Mouse (Mus musculus): Measurements from ENCODE around the gene Slc12a6. TPM values are rescaled to one million over a fixed set of nuclear protein-coding genes. Genes with fewer than 3 reads are reported as not detected.

The Slc12a6 gene
- polyA plus RNA-seq, 1 experiment from 2014 or later, result 10.3 TPM

GRCm38 (mm10) chr2:112238006-112238405 lies 27.6 kb upstream of the Slc12a6 start:
- no peak overlapping the region for H3K27ac ChIP-seq (replicated peaks; ENCODE audit: low read depth, low read length)
- no peaks in the 10 kb centered on the region for H3K36me3 ChIP-seq (replicated peaks; ENCODE audit: control insufficient read depth, insufficient read depth, low read depth, low read length)
- ATAC-seq (replicated peaks; ENCODE audit: insufficient number of reproducible peaks, low FRiP score, low TSS enrichment, low read depth), result no peak
- no peaks in the 10 kb centered on the region for H3K9me3 ChIP-seq (replicated peaks; ENCODE audit: control insufficient read depth, low read length)
- H3K4me2 ChIP-seq (ENCODE audit: low read depth, low read length), result no peak overlapping the region
- no peak overlapping the region for H3K9ac ChIP-seq (replicated peaks; ENCODE audit: low read length)
- no peak for DNase-seq (ENCODE audit: low spot score)
- WGBS, result 6% methylated on average over 4 of the region's 4 CpGs
- H3K27me3 ChIP-seq (ENCODE audit: control insufficient read depth, insufficient read depth, low read length), result no peaks in the 10 kb centered on the region
- no peaks in the 10 kb centered on the region; the same call in 1 of the 2 replicates for H3K4me1 ChIP-seq (ENCODE audit: control insufficient read depth, insufficient read depth, low read length)
- H3K4me3 ChIP-seq (ENCODE audit: low read depth, low read length), result no peak overlapping the region

GRCm38 (mm10) chr2:112239212-112239934 lies 26.3 kb upstream of the Slc12a6 start, which contains the start of gene Lpcat4:
Lpcat4 (plus strand) TSS chr2:112239468.
- H3K9ac ChIP-seq (replicated peaks; ENCODE audit: low read length), result peak within 1 kb of the TSS; percentile 87
- under 1% methylated on average over 62 of the region's 94 CpGs for WGBS
- no peaks in the 10 kb centered on the region for H3K27me3 ChIP-seq (ENCODE audit: control insufficient read depth, insufficient read depth, low read length)
- no peaks in the 10 kb centered on the region for H3K36me3 ChIP-seq (replicated peaks; ENCODE audit: control insufficient read depth, insufficient read depth, low read depth, low read length)
- H3K9me3 ChIP-seq (replicated peaks; ENCODE audit: control insufficient read depth, low read length), result no peaks in the 10 kb centered on the region
- peak; percentile 86 for ATAC-seq (replicated peaks; ENCODE audit: insufficient number of reproducible peaks, low FRiP score, low TSS enrichment, low read depth)
- H3K27ac ChIP-seq (replicated peaks; ENCODE audit: low read depth, low read length), result peak within 1 kb of the TSS; percentile 86
- no peaks in the 10 kb centered on the region; the same call in 1 of the 2 replicates for H3K4me1 ChIP-seq (ENCODE audit: control insufficient read depth, insufficient read depth, low read length)
- DNase-seq (ENCODE audit: low spot score), result peak; percentile 94
- peak within 1 kb of the TSS; percentile 69 for H3K4me3 ChIP-seq (ENCODE audit: low read depth, low read length)
- peak within 1 kb of the TSS; percentile 90 for H3K4me2 ChIP-seq (ENCODE audit: low read depth, low read length)

- ATAC-seq (replicated peaks; ENCODE audit: insufficient number of reproducible peaks, low FRiP score, low TSS enrichment, low read depth) (peak; percentile 64), DNase-seq (ENCODE audit: low spot score) (peak; percentile 50)
- Histone ChIP-seq H3K27me3 (ENCODE audit: control insufficient read depth, insufficient read depth, low read length) (no peaks in the 10 kb centered on the region), H3K36me3 (replicated peaks; ENCODE audit: control insufficient read depth, insufficient read depth, low read depth, low read length) (no peaks in the 10 kb centered on the region), H3K4me2 (ENCODE audit: low read depth, low read length) (peak overlapping the region; percentile 90), H3K9ac (replicated peaks; ENCODE audit: low read length) (peak overlapping the region; percentile 87), H3K27ac (replicated peaks; ENCODE audit: low read depth, low read length) (peak overlapping the region; percentile 86), H3K9me3 (replicated peaks; ENCODE audit: control insufficient read depth, low read length) (no peaks in the 10 kb centered on the region), H3K4me1 (ENCODE audit: control insufficient read depth, insufficient read depth, low read length) (no peaks in the 10 kb centered on the region; the same call in 1 of the 2 replicates), H3K4me3 (ENCODE audit: low read depth, low read length) (peak overlapping the region; percentile 69)
- under 1% methylated on average over 25 of the region's 28 CpGs for WGBS
Measured at GRCm38 (mm10) chr2:112239935-112240721, 25.5 kb upstream of the Slc12a6 start.

GRCm38 (mm10) chr2:112241787-112242186 lies 23.8 kb upstream of the Slc12a6 start:
- H3K9ac ChIP-seq (replicated peaks; ENCODE audit: low read length), result no peak overlapping the region
- H3K27me3 ChIP-seq (ENCODE audit: control insufficient read depth, insufficient read depth, low read length), result no peaks in the 10 kb centered on the region
- no peak for DNase-seq (ENCODE audit: low spot score)
- no peak for ATAC-seq (replicated peaks; ENCODE audit: insufficient number of reproducible peaks, low FRiP score, low TSS enrichment, low read depth)
- H3K4me3 ChIP-seq (ENCODE audit: low read depth, low read length), result no peak overlapping the region
- 75% methylated on average over 14 of the region's 14 CpGs for WGBS
- no peaks in the 10 kb centered on the region; the same call in 1 of the 2 replicates for H3K4me1 ChIP-seq (ENCODE audit: control insufficient read depth, insufficient read depth, low read length)
- H3K27ac ChIP-seq (replicated peaks; ENCODE audit: low read depth, low read length), result no peak overlapping the region
- H3K36me3 ChIP-seq (replicated peaks; ENCODE audit: control insufficient read depth, insufficient read depth, low read depth, low read length), result no peaks in the 10 kb centered on the region
- no peaks in the 10 kb centered on the region for H3K9me3 ChIP-seq (replicated peaks; ENCODE audit: control insufficient read depth, low read length)
- no peak overlapping the region for H3K4me2 ChIP-seq (ENCODE audit: low read depth, low read length)

GRCm38 (mm10) chr2:112245307-112245706 lies 20.3 kb upstream of the Slc12a6 start:
- Histone ChIP-seq H3K4me2 (ENCODE audit: low read depth, low read length) (no peak overlapping the region), H3K27ac (replicated peaks; ENCODE audit: low read depth, low read length) (no peak overlapping the region), H3K4me3 (ENCODE audit: low read depth, low read length) (no peak overlapping the region), H3K36me3 (replicated peaks; ENCODE audit: control insufficient read depth, insufficient read depth, low read depth, low read length) (no peaks in the 10 kb centered on the region), H3K4me1 (ENCODE audit: control insufficient read depth, insufficient read depth, low read length) (no peaks in the 10 kb centered on the region; the same call in 1 of the 2 replicates), H3K9me3 (replicated peaks; ENCODE audit: control insufficient read depth, low read length) (no peaks in the 10 kb centered on the region), H3K9ac (replicated peaks; ENCODE audit: low read length) (no peak overlapping the region), H3K27me3 (ENCODE audit: control insufficient read depth, insufficient read depth, low read length) (no peaks in the 10 kb centered on the region)
- WGBS, result 77% methylated on average over 5 of the region's 5 CpGs
- ATAC-seq (replicated peaks; ENCODE audit: insufficient number of reproducible peaks, low FRiP score, low TSS enrichment, low read depth), result no peak
- DNase-seq (ENCODE audit: low spot score), result peak; percentile 6

GRCm38 (mm10) chr2:112246193-112246592 lies 19.4 kb upstream of the Slc12a6 start:
- Histone ChIP-seq H3K4me3 (ENCODE audit: low read depth, low read length) (no peak overlapping the region), H3K4me1 (ENCODE audit: control insufficient read depth, insufficient read depth, low read length) (no peaks in the 10 kb centered on the region), H3K36me3 (replicated peaks; ENCODE audit: control insufficient read depth, insufficient read depth, low read depth, low read length) (no peaks in the 10 kb centered on the region), H3K4me2 (ENCODE audit: low read depth, low read length) (no peak overlapping the region), H3K9me3 (replicated peaks; ENCODE audit: control insufficient read depth, low read length) (no peaks in the 10 kb centered on the region), H3K27me3 (ENCODE audit: control insufficient read depth, insufficient read depth, low read length) (no peaks in the 10 kb centered on the region), H3K27ac (replicated peaks; ENCODE audit: low read depth, low read length) (no peak overlapping the region), H3K9ac (replicated peaks; ENCODE audit: low read length) (no peak overlapping the region)
- 94% methylated on average over 5 of the region's 6 CpGs for WGBS
- ATAC-seq (replicated peaks; ENCODE audit: insufficient number of reproducible peaks, low FRiP score, low TSS enrichment, low read depth) (no peak), DNase-seq (ENCODE audit: low spot score) (no peak)

- no peak overlapping the region for H3K9ac ChIP-seq (replicated peaks; ENCODE audit: low read length)
- no peak overlapping the region for H3K4me2 ChIP-seq (ENCODE audit: low read depth, low read length)
- H3K4me1 ChIP-seq (ENCODE audit: control insufficient read depth, insufficient read depth, low read length), result no peaks in the 10 kb centered on the region
- no peak overlapping the region for H3K4me3 ChIP-seq (ENCODE audit: low read depth, low read length)
- H3K27ac ChIP-seq (replicated peaks; ENCODE audit: low read depth, low read length), result no peak overlapping the region
- 86% methylated on average over 10 of the region's 10 CpGs for WGBS
- no peak for ATAC-seq (replicated peaks; ENCODE audit: insufficient number of reproducible peaks, low FRiP score, low TSS enrichment, low read depth)
- H3K9me3 ChIP-seq (replicated peaks; ENCODE audit: control insufficient read depth, low read length), result no peaks in the 10 kb centered on the region
- H3K27me3 ChIP-seq (ENCODE audit: control insufficient read depth, insufficient read depth, low read length), result no peaks in the 10 kb centered on the region
- no peak for DNase-seq (ENCODE audit: low spot score)
- H3K36me3 ChIP-seq (replicated peaks; ENCODE audit: control insufficient read depth, insufficient read depth, low read depth, low read length), result no peaks in the 10 kb centered on the region
Measured at GRCm38 (mm10) chr2:112247323-112247722, 18.3 kb upstream of the Slc12a6 start.

All from embryonic facial prominence, embryonic 11.5 days (tissue).